Mouse (Mus musculus) ovary, postnatal 14 days (tissue): ENCODE data around the gene Syt6.

Source experiments
- DNase-seq: peaks from one replicate; pipeline ENCODE4 v3.0.0; 2022; ENCODE audit warnings: low spot score

Gene Syt6

DNA sequence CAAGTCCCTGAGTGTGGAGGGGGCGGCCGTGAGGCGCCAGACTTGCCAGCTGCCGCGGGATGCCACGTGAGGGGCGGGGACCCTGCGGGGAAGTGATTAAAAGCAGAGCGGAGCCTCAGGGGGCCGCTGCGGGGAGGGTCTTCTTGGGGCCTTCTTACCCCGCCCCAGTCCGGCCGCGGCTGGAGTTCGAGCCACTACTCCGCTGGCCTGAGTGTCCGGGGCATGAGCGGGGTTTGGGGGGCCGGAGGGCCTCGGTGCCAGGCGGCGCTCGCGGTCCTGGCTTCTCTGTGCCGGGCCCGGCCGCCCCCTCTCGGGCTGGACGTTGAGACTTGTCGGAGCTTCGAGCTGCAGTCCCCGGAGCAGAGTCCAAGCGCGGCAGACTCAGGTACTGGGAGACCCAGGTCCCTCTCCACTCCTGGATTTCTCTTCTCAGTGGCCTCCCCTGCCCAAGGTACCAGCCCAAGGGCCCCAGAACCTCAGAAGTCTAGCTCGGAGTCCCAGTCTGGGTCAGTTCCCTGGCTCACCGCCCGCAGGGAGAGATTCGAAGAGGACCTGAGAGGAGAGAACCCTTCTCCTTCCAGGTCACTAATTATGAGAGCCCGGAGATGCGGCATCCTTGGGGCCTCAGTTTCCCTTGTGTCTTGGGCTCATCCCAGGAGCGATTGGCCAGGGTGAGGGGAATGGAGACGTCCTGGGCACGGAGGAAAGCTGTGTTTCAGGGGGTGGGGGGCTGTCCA lies at the start of gene Syt6:
Syt6 (plus strand) TSS at position 76 of the 737 bp plus-strand sequence.
- DNase-seq = no peak

DNA sequence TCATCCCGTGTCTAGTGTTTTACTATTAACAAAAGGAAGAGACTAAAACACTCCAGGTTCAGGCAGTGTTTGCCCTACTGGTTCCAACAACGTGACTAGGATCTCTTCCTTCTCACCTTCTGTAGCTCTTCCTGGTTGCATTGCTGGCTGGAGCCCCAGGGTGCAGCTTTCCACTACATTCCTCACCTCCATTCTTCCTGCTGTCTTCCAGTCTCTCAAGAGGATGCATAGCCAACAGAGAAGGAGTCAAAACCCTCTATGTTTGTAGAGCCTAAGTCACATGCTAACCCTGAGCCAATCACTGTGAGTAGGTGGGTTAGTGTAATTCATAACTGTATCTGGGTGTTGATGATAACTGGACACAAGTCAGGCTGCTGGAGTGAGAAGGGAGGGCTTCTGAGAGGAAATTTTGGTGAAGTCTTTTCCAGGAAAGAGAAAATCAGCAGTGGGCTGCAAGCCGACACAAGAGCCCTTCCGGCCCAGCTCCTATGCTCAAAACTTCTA lies 48.8 kb upstream of the Syt6 start:
- DNase-seq = no peak

DNA sequence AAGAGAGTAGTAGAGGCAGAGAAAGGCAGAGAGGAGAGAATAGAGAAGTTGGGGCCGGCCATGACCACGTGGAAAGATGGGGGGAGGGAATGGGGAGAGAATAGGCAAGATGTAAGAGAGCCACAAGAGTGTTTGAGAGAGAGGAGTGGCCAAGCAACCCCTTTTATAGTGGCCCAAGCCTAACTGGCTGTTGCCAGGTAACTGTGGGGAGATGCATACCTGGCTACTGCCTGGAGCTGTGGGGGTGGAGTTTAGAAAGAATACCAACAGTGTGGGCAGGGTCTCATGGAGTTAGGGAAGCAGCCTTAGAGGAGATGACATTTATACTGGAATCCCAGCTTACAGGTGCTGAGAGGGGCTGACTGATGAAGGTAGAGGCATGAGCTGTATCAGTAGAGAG lies 48.2 kb upstream of the Syt6 start:
- DNase-seq = no peak

DNA sequence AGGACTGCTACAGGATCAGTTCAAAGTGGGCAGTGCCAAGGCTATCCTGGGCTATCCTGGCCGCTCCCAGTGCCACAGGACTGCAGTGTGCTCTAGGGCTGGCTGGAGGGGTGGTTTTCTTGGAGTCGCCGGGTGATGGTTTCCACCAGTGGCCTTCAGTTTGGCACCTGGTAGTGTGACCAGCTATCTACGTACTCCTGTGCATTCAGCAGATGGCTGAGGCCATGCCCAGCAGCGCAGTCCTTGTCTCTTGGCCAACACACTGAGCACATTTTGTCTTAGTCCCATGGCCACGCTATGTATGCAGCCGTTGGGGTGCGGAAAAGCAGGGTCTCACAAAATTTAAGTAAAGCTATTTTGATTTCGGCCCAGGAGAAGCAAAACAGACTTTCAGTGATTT lies 41.0 kb upstream of the Syt6 start:
- DNase-seq = no peak

DNA sequence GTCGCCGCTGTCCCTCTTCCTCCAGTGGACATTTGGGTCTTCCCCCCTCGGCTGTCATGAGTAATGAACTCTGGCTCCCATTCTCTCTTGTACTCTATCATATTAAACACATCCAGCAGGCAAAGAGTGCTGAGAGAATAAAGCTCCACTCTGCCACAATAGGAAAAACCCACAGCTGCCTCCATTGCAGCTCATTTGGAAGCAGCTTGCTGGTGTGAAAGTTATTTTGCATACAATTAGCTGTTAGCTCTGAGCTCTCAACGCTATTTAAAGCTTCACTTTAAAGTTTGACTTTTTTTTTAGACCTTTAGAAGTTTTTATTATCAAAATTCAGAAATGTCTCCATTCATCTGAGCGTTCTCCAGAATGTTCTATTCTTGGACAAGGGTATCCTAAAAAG lies 39.8 kb upstream of the Syt6 start:
- no peak for DNase-seq

DNA sequence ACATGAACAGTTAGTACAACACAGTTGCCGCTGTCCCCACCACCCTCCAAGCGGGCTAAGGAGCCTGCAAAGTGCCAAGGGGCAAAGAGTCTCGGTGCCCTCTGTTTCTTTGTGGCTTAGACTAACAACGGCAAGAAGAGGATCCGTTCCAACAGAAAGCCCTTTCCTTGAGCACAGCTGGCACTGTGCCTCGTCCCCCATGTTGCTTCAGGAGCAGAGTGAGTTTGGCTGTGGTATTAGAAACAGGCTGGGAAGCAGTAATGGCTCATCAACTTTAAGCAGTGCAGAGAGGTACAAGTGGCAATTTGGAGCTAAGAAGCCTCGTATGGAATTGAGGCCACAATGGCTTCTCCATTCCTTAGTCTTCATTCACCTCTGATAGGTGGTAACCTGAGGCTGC lies 35.9 kb upstream of the Syt6 start:
- DNase-seq = no peak

DNA sequence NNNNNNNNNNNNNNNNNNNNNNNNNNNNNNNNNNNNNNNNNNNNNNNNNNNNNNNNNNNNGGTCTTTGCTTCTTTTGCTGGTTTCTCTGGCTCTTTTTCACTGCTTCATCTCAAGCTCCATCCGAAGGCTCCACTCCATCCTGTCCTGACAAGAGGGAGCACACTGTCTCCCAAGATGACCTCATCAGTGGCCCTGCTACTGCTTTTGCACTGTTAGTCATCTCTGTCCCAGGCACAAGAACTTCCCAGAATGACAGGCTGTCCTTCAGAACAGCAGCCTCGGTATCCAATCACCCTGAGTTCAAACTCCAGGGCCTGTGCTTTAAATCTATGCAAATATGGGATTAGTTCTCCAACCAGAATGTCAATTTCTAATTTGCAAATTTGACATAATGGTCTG lies 28.9 kb upstream of the Syt6 start:
- DNase-seq = no peak

DNA sequence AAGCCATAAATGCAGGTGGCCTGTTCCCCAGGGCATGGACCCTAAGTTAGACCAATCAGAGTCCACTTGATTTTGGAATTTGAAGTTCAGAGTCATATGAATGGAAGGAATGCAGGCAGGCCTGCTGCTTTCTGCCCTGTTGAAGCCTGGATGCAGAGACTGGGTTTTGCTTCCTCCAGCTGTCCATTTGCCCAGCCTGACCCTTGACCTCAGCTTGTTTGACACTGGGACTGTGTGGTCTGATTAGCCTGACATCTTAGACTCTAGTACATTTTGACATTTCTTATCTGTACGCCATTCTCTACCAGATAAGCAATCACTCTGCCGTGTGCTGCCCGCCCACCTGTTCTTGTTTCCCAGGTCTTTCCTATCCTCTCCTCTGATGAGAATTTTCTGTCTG lies 28.4 kb upstream of the Syt6 start:
- DNase-seq = no peak

DNA sequence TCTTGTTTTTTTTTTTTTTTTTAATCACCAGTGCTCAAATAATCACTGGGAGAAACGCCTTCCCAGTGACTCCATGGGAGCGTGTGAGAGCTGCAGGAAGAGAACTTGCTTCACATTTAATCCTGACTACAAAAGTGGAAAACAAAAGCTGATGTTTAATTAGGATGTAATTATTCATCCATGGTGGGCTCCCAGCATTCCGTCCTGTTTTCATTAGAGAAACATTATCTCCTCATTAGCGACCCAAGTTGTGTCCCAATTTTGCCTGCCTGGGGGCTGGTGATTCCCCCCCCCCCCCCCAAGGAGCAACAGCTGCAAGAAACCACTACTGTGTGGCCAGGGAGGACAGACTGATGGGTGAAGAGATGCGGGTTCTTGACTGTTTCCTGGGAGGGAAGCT lies 24.8 kb upstream of the Syt6 start:
- DNase-seq = no peak

DNA sequence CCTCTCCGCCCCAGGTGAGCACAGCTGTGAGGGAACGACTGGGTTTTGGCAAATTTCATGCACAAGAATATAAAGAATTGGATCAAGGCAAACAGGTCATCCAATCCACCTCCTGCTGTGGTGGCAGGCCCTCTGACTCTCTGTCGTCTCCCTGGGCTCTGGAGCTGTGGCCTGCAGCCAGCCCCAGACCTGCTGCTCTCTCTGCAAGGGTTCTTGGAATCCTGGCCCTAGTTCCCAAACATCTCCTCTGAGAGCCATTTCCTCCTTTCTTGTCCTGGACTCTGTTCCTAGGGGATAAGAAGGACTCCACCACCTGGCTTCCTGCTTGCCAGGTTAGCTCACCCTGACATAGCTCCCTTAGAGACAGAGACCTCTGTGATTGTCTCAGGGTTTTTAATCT lies 7.8 kb upstream of the Syt6 start:
- DNase-seq = no peak

DNA sequence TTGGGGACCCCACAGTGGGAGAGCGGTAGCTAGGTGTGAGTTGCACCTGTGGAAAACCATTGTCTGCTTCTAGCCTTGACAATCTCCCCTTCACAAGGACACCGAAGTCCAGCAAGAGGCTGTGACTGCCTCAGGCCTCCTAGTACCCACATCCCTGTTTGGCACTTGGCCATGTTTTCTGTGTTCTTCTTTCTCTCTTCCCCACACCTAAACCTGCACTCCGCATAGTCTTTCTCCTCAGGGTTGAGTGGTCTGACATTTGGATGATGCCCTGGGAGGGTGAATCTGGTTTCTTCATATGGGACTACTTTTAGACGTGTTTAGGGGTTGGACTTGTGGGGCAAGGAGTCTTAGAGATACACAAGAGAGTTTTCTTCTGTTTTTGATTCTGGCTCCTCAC lies 2.5 kb upstream of the Syt6 start:
- no peak for DNase-seq

DNA sequence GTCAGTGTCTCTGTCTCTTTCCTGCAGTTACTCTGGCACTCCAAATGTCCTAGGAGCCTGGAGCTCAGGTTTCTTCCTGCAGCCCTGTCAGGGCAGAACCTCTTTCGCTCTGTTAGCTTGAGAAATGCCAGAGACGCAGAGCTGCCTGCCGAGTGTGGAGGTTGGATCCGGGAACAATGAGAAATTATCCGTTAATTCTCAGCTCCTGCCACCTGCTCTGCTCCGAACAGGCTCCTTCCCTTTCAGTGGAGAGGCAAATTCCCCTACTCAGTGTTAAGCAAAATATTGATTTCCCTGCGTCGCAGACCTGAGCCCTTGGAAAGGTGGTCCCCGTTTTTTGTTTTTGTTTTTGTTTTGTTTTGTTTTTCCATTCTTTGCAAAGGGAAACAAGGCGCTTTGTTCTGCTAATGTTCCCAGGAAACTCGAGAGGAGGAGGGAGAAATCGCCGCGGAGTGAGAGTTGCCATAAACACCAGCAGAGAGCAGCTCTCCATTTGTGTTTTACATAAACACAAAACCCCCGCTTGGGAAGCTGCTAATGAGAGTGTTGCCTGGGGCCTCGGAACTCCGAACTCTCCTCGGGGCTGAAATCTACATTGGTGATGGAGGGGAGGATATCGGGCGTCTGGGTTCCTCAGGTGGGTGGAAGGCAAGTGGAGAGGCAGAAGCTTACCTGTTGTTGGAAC lies 1.8 kb upstream of the Syt6 start:
- DNase-seq = no peak

DNA sequence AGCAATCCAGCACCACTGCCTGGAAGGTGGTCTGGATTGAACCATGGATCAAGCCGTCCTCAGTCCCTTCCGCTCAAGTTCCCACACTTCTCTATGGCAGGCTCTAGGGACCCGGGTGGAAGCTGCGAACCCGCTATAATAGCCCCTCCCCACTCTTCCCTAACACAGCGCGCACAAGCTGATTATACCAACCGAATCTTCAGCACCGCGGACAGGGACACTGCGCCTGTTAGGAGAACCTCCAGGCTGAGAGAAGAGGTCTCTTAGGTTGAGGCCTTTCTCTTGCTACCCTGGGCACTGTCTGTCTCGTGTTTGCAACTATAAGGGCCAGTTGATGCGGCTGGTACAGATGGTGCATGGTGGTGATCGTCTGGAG lies 1.3 kb upstream of the Syt6 start:
- peak; percentile 78 for DNase-seq

DNA sequence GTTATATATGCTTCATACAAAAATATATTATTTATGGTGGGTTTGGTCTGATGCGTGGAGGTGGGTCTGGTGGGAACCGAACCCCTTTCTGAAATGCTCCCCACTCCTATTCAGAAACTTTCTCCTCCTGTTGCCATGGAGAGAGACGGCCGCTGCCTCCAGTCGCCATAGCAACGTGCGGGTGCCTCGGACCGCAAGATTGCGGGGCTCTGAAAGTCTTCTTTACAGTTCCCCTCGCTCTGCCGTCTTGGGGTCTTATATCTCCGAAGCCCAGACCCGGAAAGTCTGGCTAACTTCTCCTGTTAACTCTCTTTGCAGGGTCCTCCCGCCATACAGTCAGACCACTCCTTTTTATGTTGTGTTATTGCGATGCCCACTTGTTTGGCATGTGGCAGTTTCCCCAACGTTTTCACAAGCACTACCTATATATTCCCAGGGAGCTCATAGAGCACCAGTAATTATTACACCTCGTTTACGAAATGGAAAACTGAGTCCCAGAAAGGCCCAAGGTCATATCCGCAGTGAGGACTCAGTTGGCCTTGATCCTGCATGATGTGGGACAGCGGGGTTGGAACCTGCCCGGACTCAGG lies 370 bp upstream of the Syt6 start:
- DNase-seq = no peak

DNA sequence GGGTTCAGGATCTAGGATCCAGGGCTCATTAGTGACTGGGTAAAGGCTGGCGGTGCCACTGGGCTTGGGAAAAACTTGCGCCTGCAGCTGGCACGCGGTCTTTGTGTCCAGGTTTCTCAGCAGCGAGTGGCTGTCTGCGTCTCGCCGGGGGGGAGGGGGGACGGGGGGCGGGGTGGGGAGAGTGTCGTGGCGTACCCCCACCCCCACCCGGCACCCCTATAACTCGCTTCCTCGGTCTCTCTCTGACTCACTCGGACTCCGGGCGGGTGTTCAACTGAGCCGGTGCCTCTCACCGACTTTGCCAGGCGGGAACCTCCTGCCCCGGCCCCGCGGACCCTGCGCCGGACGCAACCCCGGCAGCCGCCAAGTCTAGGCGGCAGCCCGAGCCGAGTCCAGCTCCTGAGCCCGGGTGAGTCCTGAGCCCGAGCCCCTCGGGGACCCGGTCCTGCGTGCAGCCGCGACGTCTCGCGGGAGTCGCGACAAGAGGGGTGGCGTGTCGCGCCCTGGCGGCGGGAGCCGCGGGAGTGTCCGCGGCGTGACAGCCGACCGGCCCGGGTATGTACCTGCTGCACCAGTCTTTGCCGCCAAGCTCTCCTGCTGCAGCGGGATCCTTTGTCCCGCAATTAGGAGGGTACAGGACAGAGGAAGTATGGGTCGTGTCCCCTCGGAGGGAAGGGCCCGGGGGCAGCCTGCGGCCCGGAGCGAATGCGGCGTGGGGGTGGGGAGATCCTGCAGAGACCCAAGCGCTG lies 1.0 kb downstream of the Syt6 start:
- DNase-seq = no peak

DNA sequence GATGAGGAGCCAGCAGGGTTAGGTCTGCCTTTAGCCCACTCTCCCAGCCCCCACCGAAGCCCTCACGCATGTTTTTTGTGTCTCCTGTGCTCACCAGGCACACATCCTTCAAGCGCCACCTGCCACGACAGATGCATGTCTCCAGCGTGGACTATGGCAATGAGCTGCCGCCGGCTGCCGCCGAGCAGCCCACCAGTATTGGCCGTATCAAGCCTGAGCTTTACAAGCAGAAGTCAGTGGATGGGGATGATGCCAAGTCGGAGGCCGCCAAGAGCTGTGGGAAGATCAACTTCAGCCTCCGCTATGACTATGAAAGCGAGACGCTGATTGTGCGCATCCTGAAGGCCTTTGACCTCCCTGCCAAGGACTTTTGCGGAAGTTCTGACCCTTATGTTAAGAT lies 12.1 kb downstream of the Syt6 start:
- no peak for DNase-seq

DNA sequence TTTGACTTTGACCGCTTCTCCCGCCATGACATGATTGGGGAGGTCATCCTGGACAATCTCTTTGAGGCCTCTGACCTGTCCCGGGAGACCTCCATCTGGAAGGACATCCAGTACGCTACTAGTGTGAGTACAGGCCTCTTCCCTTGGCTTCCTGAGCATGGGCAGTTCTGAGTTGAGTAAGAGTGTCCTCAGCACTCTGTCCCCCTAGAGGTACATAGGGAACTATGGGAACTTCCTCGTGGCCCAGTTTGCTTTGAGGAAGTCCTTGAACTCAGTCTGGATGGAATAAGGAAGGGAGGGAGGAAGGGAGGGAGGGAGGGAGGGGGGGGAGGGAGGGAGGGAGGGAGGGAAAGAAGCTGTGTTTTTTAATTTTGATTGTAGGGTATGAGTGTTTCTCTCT lies 12.6 kb downstream of the Syt6 start:
- DNase-seq = no peak

DNA sequence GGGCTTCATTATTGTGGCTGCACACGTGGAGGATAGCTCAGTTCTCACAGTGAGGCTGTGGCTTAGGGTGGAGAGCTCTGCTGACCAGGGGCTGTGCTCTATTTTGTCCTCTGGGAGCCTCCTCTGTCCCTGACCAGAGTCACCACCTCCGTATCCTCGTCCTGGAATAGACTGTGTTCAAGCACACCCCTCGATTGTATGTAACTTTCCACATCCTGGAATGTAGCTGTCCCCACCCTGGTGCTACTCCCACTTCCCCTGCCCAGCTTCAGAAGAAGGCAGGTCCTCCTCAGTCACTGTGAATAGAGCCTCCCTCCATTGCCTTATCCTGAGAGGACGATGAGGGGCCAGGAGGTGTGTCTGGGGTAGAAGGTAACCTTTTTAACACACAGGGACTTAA lies 14.6 kb downstream of the Syt6 start:
- no peak for DNase-seq

DNA sequence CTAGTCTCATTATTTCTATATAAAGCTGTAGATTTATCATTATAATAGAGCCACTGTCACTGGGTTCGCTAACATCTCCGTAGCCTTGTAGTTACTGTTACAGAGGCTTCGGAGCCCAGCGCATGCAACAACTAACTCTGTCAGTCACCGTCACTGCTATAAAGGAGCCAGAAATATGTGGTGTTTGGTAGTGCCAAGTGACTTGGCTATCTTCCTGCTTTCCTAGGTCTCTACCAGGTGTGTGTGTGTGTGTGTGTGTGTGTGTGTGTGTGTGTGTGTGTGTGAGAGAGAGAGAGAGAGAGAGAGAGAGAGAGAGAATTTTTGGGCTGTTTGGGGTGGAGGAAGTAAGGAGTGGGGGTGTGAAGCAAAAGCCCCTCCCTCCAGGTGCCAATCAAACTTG lies 17.6 kb downstream of the Syt6 start:
- no peak for DNase-seq

DNA sequence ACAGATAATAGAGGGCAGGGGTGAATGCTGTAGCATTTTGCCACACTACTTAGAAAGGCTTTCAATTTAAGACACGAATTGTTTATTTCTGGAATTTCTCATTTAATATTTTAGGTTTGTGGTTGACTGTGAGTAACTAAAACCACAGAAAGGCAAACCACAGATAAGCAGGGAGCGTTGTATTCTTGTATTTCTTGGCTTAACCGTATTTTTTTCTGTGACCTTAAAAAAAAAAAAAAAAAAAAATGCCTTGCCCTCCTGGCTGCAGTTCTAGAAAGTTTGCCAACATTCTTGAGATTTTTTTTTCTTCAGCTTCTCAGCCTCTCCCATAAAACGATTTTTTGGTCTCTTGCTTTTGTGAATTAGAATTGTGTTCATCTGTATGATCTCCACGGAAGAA lies 18.6 kb downstream of the Syt6 start:
- DNase-seq = no peak

DNA sequence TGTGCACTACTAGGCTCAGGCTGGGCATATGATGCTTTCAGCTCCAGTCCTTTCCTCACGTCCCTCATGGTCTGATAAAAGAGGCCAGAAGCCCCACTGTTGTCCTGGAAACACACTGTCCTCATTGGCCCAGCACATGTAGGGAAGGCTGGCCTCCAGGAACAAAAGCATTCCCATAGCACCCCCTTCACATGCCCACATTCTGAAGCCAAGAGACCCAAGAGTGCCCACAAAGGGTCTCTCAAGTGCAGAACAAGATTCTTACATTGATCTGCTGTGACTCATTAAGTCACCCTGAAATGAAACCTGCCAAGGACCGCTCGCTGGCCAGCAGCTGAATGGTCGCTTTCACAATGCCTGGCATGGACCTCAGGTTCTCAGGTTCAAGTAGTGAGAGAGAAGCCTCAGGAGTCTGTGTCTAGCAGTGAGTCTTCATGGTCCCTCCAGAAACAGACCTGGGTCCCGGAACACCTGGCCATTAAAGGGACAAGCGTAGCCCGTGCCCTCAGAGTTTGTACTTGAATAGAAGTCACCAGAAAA lies 20.3 kb downstream of the Syt6 start:
- DNase-seq = no peak

DNA sequence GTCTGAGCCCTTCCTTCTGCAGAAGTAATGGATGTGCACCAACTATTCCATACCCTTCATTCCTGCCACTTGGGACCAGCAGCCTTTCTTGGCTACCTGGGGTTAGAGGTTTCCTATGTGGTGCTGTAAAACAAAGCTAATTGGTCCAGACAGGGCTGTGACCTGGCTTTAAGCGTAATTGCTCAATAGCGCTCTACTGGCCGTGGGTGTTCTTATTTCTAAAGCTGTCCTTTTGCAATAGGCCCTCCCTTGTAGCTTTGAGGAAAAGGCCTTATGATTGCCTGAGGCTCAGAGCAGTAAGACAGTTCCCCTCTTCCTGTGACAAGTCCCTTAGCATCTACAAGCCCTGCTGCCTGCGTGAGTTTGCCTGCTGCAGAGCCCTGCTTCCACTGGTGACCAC lies 22.6 kb downstream of the Syt6 start:
- no peak for DNase-seq

DNA sequence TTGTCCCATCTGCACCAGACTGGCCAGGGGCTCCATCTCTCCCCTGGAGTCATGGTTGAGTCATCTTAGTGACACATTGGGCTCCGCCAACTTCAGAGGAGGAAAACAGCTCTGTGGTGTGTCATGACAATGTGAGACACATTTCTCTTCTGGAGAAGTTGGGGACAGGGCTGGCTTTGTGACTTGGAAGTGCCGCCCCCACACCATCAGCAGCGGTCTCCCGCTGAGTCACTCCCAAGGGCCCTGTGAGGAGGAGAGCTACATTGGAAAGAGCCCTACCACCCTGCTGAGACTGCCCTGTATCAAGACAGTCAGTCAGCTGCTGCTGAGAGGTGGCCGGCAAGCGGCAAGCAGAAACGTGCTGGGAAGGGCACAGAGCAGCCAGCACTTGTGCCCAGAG lies 26.0 kb downstream of the Syt6 start:
- DNase-seq = no peak
